Mouse (Mus musculus) ovary, adult 18-20 months (tissue): ENCODE results near the gene Sptbn1.
A peak's percentile ranks its signal among the peaks of the same experiment; 100 is the strongest.

ENCODE experiments used
- DNase-seq: peaks from one replicate; pipeline ENCODE4 v3.0.0; 2022; ENCODE audit warnings: low spot score, mixed read lengths

Gene Sptbn1

DNA sequence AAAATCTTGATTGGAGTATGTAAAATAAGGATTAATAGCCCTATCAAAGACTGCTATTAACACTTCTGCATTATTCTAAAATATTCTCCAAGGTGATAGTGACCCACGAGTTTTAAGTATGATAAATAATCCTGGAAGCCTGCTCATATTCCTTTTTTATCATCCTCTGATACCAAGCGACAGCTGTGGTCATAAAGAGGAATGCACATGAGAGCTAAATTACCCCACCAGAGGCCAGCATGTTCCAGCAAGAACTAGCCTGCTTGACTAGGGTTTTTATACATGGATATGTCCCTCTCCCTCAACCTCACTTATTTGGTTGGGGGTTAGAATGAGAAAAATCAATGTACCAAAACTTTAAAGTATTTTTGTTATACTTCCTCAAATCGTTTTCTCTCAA, 56.8 kb downstream of the Sptbn1 start:
- no peak for DNase-seq

DNA sequence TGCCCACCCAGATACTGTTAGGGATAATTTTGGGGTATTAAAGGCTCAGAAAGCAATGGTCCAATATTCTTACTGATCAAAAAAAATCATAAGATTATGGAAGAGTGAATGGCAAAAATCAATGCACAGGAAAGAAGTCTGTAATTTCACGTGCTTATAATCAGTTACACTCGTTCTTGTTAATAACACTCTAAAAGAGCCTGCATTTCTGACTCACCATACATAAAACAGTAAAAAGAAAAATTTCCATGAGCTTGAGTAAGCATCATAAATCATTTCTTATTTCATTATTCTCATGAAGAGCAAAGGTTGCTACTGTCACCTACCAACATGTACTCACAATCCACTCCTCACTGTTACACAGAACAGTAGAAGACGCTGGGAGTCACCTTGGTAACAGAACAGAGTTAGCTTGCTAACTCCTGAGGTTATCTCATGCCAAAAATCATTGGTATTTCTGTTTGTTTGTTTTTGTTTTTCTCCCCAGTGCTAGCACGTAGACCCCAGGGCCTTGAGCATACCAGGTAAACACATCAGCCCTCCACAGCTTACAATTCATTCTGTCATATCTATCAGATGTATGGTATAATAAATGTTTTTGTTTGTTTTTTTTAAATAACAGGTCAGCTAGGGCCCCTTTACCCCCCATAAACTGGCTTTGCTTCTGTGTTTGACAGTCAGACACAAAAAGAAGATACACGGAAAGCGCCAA, 57.7 kb downstream of the Sptbn1 start:
- no peak for DNase-seq

DNA sequence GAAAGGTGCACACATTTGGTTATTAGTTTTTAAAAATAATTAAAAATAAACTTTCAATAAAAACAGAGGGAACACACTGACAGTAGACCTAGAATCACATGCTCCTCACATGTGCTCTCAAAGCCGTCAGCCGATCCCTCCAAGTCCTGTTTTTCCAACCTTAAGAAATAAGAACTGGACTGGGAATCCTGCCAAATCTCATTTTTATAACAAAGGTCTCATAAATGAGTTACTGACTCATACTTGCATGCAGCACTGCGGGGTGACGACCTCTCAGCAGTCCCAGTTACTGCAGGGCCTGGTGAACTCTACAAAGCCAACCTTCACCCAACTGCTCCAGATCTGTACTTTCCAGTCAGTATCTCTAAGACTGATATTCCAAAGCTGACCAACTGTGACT, 58.5 kb downstream of the Sptbn1 start:
- peak; percentile 54 for DNase-seq

DNA sequence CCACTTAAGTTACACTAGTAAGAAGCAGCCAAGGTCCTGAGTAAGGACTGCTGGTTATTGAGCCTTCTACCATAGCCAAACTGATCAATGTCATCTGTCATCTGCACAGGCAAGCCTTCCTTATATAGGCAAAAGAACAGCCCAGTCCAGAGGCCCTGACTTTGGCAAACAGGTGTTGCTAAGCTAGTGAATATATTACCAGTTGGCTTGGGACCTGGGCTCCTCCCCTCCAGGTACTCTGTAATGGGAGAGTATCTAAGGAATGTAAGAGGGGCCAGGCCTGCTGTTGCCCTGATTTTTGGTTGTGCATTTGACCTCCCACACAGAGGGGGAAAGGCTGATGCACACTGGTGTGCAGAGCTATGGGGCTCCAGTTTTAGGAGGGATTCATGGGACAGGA, 63.6 kb downstream of the Sptbn1 start:
- no peak for DNase-seq

DNA sequence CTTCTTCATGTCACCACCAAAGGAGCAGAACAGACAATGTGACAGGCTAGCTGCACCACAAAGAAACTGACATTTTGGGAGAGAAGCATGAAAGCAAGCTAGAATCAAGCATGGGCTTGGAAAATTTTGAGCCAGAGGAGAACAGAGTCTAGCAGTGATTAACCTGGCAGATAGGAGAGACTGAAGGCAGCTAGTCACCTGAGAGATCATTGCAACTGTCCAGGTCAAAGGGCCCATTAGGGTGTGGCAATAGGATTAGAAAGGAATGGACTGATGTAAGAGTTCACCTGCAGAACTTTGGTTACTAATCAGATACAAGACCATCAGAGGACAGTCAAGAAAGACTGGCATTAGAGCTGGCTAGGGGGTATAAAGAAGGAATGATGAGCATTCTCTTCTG, 67.6 kb downstream of the Sptbn1 start:
- no peak for DNase-seq

DNA sequence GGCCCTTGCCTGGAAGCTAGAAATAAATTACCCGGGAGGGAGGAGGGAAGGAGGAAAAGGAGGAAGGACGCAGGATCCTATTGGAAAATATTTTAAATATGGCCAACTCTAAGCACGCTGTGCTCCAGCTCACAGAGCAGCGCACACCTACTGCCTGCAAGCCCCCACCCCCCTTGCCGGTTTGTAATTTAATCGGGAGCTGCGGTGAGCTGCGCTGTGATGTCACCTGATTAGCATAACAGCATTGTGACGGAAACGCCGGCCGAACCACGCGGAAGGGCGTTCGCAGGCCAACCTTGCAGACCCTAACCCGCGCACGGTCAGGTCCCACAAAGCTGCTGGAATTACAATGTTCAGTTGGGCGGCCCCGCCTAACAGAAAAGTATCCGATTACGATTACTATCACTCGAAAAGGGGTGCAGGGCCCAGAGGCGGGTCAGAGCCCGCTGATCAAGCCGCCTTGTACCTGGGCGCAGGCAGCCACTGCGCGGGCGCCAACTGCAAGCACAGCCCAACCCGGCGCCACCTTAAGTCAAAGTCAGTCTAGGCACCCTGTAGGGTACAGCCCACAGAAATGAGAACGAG, 69.8 kb downstream of the Sptbn1 start:
- peak; percentile 42 for DNase-seq

DNA sequence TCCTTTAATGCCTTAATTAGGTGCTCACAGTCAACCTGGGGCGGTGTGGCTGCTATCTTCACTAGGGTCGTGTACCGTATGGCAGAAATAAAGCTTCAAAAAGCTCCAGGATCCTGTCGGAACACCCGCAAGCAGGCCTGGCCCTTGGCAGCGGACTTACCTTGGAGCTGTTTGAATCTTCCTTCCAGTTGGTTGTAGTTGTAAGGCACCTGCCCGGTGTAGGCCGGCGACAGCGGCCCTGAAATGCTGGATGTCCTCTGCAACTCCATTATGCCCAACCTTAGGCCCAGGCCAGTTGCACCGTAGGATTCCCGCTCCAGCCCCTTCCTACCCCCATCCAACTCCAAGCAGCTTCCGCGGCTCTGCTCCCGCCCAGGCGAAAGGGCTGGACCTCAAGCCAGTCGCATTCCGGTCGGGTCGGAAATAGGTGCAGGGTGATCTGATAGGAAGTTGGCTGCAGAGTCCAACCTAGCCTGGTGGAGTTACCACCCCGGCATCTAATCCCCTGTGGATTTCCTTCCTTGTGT, 70.3 kb downstream of the Sptbn1 start:
- DNase-seq = peak; percentile 25

DNA sequence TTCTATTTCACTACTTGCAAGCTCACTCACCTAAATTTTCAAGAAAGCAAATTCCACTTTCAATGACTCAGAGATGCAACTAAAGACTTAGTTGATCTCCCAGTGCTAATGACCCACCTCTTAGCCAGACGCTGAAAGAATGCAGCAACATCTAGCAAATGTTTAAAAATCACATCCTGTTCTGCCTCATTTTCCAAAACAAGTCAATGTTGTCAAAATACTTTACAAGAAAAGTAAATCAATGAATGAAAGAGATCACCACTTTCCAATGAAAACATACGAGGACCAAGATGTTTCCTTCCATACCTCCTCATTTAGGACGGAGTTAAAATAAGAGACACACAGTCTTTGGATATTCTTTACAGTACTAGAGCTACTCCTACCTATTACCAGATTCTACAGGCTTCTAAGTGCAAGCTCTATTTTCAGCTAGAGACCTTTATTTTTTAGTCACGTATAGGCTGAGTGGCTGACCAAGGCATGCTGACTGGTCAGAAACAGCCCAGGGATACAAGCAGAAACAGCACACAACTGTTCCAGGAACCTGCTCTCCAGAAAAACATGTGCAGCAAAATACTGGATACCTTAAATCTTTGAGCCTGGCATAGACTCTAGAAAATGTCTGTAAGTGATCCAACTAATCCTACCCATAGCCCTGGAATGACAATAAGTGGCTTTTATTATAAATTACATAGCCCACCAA, 71.5 kb downstream of the Sptbn1 start:
- DNase-seq = no peak

DNA sequence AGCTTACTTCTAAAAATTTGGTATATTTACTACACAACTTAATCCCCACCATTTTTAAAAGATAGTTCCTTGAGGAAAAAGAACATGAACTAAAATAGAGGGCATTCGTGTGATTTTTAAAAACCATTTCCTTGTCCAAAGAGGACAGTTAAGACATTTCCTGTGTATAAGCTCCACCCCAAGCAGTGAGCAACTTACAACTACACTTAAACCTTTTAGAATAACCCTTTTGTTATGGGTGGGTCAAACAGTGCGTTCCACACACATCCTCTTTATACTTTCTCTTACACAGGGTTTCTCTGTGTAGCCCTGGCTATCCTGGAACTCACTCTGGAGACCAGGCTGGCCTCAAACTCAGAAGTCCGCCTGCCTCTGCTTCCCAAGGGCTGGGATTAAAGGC, 72.2 kb downstream of the Sptbn1 start:
- no peak for DNase-seq

DNA sequence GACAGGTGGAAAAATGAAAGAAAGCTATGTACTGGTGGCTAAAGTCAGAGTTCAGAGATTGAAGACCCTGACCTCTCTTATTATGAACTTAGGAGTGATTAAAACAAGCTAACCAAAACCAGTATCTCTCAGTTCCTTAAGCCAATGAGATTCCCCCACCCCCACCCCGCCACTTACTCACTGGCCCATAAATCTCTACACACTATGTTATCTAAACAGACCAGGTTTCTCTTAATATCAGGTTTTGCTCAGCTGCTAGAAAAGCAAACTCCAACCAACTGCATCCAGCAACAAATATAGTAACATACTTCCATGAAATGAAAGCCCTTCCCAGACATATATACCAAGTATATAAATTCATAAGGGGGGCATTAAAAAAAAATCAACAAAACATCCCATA, 73.2 kb downstream of the Sptbn1 start:
- no peak for DNase-seq

DNA sequence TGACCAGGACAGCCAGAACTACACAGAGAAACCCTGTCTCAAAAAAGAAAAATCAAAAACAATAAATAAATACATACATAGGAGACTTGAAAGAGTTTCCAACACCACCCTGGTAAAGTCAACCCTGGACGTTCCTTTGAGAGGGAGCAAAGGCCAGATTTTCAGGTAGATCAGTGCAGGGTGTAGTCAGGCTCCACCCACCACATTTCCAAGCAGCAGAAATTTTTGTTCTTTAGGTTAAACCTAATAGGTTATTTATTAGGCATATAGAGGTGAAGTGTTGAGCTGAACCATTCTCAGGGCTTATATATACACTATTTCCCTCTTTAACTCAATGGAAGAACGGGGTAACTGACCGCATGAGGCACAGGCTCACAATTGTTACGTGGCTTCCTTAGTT, 77.0 kb downstream of the Sptbn1 start:
- DNase-seq = no peak

DNA sequence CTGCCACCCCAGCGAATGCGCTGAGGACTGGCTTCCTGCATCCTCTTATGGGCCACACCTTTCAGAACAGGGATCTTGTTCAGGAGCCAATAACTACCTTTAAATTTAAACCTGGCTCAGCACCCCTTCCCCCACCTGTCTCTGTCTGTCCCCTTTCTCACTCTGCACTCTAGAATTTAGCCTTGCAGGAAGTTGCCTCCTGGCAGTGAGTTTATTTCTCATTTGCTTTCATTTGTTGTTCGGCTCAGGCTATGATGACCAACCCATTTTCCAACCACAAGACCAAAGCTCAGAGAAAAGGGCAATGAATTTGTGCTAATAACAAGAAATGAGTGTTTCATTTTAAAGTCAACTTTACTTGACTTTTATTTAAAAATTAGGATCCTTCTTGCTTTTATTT, 77.9 kb downstream of the Sptbn1 start:
- DNase-seq = no peak

DNA sequence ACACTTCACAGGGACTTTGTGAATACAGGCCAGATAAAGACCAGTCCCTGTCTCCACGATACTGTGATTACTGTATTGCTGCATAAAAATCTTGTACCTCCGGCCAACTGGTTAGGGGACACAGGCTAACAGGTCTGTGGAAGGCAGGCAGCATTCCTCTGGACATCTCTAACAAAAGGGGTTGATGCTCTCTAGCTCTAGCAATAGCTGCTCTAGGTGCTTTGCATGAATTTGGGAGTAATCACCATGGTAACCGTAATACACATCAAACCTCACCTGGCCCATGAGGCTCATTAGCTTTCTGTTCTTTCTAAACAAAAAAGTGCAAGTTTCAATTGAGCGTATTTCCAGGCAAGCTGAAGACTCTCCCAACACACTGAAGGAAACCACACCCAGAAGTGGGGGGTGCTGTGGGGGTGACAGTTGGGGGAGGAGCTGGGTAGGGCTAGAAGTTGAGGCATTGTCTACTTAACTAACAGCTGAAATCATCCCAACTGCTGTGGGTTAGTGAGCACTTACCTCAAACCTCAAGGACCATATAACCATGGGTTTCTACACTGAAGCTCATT, 81.0 kb downstream of the Sptbn1 start:
- DNase-seq = no peak

DNA sequence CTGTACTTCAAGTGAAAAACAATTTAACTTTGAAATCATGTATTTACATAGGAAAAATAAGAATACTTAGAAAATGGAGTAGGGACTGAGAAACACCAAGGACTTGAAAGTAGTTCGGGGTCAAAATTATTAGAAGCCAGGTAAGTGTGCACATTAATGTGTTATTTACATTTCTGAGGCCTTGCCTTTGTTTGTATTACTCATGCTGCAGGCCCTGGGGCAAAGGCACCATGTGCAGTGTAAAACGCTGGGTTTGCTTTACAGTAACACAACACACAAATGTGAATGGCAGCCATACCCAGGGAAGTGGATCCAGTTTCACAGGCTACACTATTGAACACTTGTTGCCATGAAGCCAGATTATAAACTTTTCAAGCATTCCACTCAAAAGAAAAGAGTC, 83.4 kb downstream of the Sptbn1 start:
- no peak for DNase-seq

DNA sequence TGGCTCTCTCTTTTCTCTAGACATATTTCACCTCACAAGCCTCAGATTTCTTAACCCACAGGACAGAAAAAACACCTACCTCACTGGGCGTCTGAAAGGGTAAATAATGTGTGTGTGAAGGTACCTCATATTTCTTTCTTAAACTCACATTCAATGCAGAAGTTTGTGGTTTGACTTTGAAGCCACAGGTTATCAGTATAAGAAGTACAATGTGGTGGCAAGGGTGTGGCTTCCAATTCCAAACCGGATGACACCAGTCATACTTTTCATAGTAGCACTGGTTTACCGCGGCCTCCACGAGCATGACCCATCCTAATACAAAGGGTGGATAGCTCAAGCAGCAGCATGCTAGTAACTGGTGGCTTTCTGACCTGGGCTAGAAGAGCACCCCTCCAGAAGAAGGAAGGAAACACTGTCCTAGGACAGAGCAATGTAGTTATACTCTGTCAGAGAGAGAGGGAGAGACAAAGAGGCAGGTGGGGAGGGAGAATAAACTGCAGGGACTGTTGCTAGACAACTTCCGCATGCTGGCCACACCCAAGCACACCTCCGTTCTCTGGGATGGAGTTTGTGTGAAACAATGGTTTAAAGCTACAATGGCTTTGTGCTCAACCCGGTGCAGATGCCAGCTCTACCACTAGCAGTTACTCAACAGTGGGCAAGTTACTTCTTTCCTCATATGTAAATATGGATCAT, 85.1 kb downstream of the Sptbn1 start:
- no peak for DNase-seq

DNA sequence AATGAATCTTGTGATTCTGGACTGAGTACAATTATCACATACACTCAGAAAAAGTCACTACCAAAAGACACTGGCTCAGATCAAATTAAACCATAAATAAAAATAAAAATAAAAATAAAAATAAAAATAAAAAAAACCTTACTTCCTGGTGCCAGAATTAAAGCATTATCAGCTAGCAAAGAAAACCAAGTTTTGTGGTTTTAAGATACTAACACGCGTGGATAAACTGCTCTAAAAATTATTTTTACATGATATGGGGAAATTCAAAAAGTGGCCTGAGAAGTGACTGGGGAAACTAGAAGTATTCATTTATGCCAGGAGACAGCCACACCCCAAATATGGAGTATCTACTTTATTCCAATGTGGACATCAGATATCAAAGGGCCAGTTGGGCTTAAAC, 89.8 kb downstream of the Sptbn1 start:
- no peak for DNase-seq

DNA sequence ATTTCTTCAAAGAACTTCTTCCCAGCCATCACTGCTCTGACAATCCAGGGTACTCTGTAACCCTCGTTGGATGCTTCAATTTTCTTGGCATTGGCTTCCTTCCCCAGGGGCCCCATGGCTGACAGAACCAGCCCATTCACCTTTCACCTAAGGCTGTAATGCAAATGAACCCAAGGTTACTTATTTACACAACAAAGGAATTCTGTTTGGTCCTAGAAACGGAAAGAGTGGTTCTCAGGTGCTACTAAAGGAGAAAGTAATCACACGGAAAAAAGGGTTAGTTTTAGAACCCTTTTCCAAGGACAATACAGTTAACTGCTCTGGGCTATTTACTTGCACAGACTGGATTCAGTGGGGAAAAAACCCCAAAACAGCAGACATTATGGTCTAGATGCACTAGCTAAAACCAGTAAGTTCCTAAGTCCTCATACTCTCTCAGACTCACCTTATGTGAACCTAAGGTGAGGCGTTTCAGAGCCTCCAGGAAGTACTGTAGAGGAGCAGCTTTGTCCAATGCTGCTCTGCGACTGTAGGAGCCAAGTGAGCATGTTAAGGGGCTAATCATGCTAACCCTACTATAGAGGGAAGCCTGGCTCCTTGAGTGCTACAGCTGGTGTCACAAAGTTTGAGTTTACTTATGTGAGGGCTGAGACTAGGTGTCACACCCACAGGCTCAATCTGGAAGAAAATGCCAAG, 90.7 kb downstream of the Sptbn1 start:
- no peak for DNase-seq

DNA sequence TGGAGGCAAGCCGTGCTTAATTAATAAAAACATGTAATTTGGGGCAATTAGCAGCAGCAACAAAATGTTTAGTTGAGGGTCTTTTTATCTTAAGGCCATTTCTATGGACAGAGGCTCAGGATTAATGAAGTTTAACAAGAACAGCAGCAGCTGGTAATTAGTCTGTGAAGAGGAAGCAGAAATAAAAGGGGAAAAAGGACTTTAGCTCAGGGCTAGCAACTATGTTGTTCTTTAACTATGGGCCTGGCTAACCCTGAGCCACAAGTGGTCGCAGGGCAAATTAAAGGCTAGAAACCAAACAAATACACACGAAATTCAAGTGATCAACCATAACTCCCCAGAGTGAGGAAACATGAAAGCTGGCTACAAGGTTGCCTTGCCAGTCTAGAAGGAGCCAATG, 91.9 kb downstream of the Sptbn1 start:
- no peak for DNase-seq

DNA sequence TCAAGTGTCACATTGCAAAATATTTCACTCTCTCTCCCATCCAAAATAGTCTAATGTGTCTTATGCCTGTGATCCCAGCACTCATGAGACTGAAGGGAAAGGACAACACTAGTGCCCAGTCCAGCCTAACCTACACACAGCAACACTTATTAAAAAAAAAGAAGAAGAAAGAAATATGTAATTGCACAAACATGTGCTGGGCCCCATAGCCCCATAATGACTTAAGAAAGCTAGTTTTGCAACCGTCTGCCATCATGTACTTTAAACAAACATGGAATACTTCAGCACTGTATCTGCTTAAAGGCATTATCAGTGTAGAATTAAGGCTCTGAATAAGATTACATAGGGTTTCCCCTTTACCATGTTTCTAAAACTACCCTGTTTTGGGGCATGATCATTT, 92.4 kb downstream of the Sptbn1 start:
- DNase-seq = no peak

DNA sequence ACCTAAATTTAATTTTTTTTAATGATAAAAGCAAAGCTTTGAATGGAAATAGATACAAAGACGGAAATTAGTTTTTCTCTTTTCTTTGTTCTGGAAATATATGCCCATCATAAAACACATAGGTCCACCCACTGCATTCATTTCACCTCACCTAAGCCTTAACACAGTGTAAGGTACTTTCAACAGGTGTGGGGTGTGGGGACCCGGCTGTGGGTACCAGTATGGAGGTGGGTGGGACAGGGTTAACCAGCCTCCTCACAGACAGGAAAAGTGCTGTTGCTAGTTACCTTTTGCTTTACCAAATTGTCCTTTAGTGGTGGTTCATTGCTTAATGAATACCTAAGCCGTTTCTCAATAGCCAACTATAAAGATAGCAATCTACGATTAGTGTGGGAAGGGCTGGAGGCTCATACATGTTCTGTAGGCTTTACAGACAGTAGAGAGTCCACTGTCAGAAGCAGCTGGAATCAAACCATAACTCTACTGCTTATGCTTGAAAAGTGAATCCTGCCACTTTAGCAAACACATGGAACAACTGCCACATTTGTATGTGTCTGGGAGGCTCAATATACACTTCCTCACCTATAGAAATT, 96.3 kb downstream of the Sptbn1 start:
- DNase-seq = no peak

DNA sequence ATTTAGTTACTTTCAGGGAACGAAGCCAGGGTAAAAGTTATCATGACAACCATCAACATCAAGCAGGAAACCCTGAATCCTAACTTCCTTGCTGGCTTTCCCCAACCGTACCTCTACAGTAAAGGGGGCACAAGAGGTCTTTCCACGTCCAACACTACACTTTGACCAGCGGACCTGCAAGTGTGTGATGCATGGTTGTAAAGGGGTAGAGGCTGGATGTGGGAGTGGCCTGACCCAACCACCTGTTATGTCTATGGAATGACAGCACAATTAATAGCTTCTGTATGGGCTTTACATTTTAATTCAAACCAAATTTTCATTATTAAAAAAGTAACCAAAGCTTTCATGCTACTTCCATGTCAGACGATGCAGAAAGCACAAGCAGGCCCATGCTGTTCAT, 96.8 kb downstream of the Sptbn1 start:
- no peak for DNase-seq
